Comparison of ENCODE assay signal across 9 mouse cellular contexts in genomic region chr5:122901179-122901578, GRCm38 (mm10). TPM values are rescaled to one million over a fixed set of nuclear protein-coding genes. Genes with fewer than 3 reads are reported as not detected.
DNase-seq lines count a peak whose midpoint lies in the region; ATAC-seq and TF ChIP-seq lines count a peak whose summit lies in the region.
"Had no signal": no experiment of that assay in that cellular context is flagged by ENCODE, and none has a peak within 500 bp of the region (broad histone marks: within the 10 kb centered on the region; RNA-seq: fewer than 3 reads in every experiment).

No protein-coding gene starts in this region.

- H3K27me3 ChIP-seq in embryonic facial prominence, embryonic 15.5 days = no peaks in the 10 kb centered on the region
- H3K27me3 ChIP-seq in midbrain, postnatal 0 days (ENCODE audit: insufficient read depth, low read length) = no peaks in the 10 kb centered on the region

- peaks cover 27% of the 10 kb centered on the region for H3K4me1 ChIP-seq in embryonic facial prominence, embryonic 15.5 days
- peaks cover 7% of the 10 kb centered on the region; the same call in 1 of the 2 replicates for H3K4me1 ChIP-seq in midbrain, postnatal 0 days (ENCODE audit: insufficient read depth, low read length)

- no peak overlapping the region for H3K27ac ChIP-seq in layer of hippocampus, adult 2 months
- 0 out of 2 replicates have a peak overlapping the region, but pooled peaks have one; percentile 93 for H3K27ac ChIP-seq in embryonic facial prominence, embryonic 15.5 days (replicated peaks)
- peak overlapping the region; percentile 96 for H3K27ac ChIP-seq in midbrain, postnatal 0 days (ENCODE audit: low read depth, low read length)

- WGBS in embryonic facial prominence, embryonic 15.5 days = 57% methylated on average over 11 of the region's 11 CpGs
- WGBS in midbrain, postnatal 0 days = 50% methylated on average over 11 of the region's 11 CpGs

- no peaks in the 10 kb centered on the region for H3K36me3 ChIP-seq in embryonic facial prominence, embryonic 15.5 days
- H3K36me3 ChIP-seq in midbrain, postnatal 0 days (ENCODE audit: insufficient read depth, low read length) = no peaks in the 10 kb centered on the region

- no peaks in the 10 kb centered on the region for H3K9me3 ChIP-seq in embryonic facial prominence, embryonic 15.5 days (replicated peaks)
- H3K9me3 ChIP-seq in midbrain, postnatal 0 days (ENCODE audit: low read length) = no peaks in the 10 kb centered on the region

- no peak for ATAC-seq in embryonic facial prominence, embryonic 15.5 days (ENCODE audit: insufficient number of reproducible peaks, low FRiP score, low TSS enrichment, low read depth)
- no peak for ATAC-seq in midbrain, postnatal 0 days (ENCODE audit: low FRiP score)

- TF ChIP-seq CTCF in layer of hippocampus, adult 2 months (conservative IDR thresholded peaks at IDR 0.05) = no peak
- no peak for TF ChIP-seq CTCF in midbrain, postnatal 0 days (IDR thresholded peaks at IDR 0.05)

- no peak for DNase-seq in layer of hippocampus, adult 2 months (ENCODE audit: low spot score in 2 of 2)
- DNase-seq in layer of hippocampus, adult 11-12 months (ENCODE audit: low spot score) = no peak
- peak; percentile 22 for DNase-seq in induced T-regulatory cell, adult 2 months (ENCODE audit: low read depth)
- no peak for DNase-seq in midbrain, postnatal 0 days (ENCODE audit: low spot score)
- no peak for DNase-seq in thymus, postnatal 0 days (ENCODE audit: low spot score)
- DNase-seq in spleen, postnatal 14 days (ENCODE audit: low spot score in 2 of 2) = no peak
- DNase-seq: cerebellum, adult 11-12 months; kidney, adult 11 months had no signal

- H3K4me2 ChIP-seq in embryonic facial prominence, embryonic 15.5 days (replicated peaks) = peak overlapping the region; percentile 83; the same call in 1 of the 2 replicates
- H3K4me2 ChIP-seq in midbrain, postnatal 0 days (ENCODE audit: low read depth, low read length, poor library complexity, severe bottlenecking) = peak overlapping the region; percentile 71

- H3K4me3 ChIP-seq in layer of hippocampus, adult 2 months = peak overlapping the region; percentile 77; the same call in 1 of the 2 replicates
- peak overlapping the region; percentile 83 for H3K4me3 ChIP-seq in embryonic facial prominence, embryonic 15.5 days (replicated peaks)
- peak overlapping the region; percentile 87 for H3K4me3 ChIP-seq in midbrain, postnatal 0 days (ENCODE audit: low read depth, low read length)

- H3K9ac ChIP-seq in embryonic facial prominence, embryonic 15.5 days = no peak overlapping the region
- peak overlapping the region; percentile 88 for H3K9ac ChIP-seq in midbrain, postnatal 0 days (replicated peaks; ENCODE audit: low read length, poor library complexity, severe bottlenecking)

RNA-seq across cellular contexts. Expression of gene Rnf34, which starts 51.3 kb away (rescaled TPM):
- 10 to 100 TPM; 53.7 to 54.1 TPM for total RNA-seq in layer of hippocampus, adult 2 months (2021)
- 32.0 and 36.0 TPM in 2 replicates for polyA plus RNA-seq in embryonic facial prominence, embryonic 15.5 days (2015; fragmentation: Nextera tagmentation; extraction: Ambion mirVana)
- 24.5 and 41.5 TPM in 2 replicates for total RNA-seq in midbrain, postnatal 0 days (2014; rRNA removed)
- 36.1 and 38.0 TPM in 2 replicates for polyA plus RNA-seq in midbrain, postnatal 0 days (2015; fragmentation: Nextera tagmentation; extraction: Ambion mirVana)
- 35.8 and 37.9 TPM in 2 replicates for polyA plus RNA-seq in thymus, postnatal 0 days (2015; fragmentation: Nextera tagmentation; extraction: Ambion mirVana)
